Mouse (Mus musculus) lung, postnatal 0 days (tissue): ENCODE data around the gene Gm28230. TPM values are rescaled to one million over a fixed set of nuclear protein-coding genes. Genes with fewer than 3 reads are reported as not detected.
A peak's percentile ranks its signal among the peaks of the same experiment; 100 is the strongest.

ENCODE experiments used
- ATAC-seq: fragments of 200-750 bp; cut with Nextera tagmentation; 2 replicates; pipeline ENCODE4 v1.8.0; 2017; ENCODE audit warnings: moderate library complexity
- DNase-seq: peaks from one replicate; pipeline ENCODE4 v3.0.0-alpha.2; 2016; ENCODE audit warnings: low spot score
- H3K27ac ChIP-seq: fragments of 300-500 bp; sonication (generic); 2 replicates; pipeline ENCODE4 v1.5.1; 2014; ENCODE audit warnings: antibody characterized with exemption, mild to moderate bottlenecking, low read length, mixed read lengths
- H3K27me3 ChIP-seq: fragments of 300-500 bp; sonication (generic); replicated peaks from 2 replicates; pipeline ENCODE4 v1.6.1; 2014; ENCODE audit warnings: low read length, mixed read lengths; ENCODE audit not compliant: insufficient read depth
- H3K36me3 ChIP-seq: fragments of 300-500 bp; sonication (generic); 2 replicates; pipeline ENCODE4 v1.6.1; 2014; ENCODE audit warnings: low read length, mixed read lengths; ENCODE audit not compliant: insufficient read depth
- H3K4me1 ChIP-seq: fragments of 300-500 bp; sonication (generic); 2 replicates; pipeline ENCODE4 v1.6.1; 2014; ENCODE audit warnings: antibody characterized with exemption, low read depth, low read length, mixed read lengths; ENCODE audit not compliant: insufficient read depth
- H3K4me2 ChIP-seq: fragments of 300-500 bp; sonication (generic); replicated peaks from 2 replicates; pipeline ENCODE4 v1.6.1; 2014; ENCODE audit warnings: low read depth, mild to moderate bottlenecking, low read length, moderate library complexity, mixed read lengths
- H3K4me3 ChIP-seq: fragments of 300-500 bp; sonication (generic); 2 replicates; pipeline ENCODE4 v1.5.1; 2014; ENCODE audit warnings: low read depth, low read length
- H3K9ac ChIP-seq: fragments of 300-500 bp; sonication (generic); replicated peaks from 2 replicates; pipeline ENCODE4 v1.6.1; 2014; ENCODE audit warnings: low read depth, mild to moderate bottlenecking
- H3K9me3 ChIP-seq: fragments of 300-500 bp; sonication (generic); 2 replicates; pipeline ENCODE4 v1.6.1; 2016; ENCODE audit warnings: low read length, mixed read lengths
- CTCF ChIP-seq: IDR thresholded peaks from 2 replicates; pipeline ENCODE4 v1.5.1; 2016; ENCODE audit warnings: antibody characterized with exemption, mild to moderate bottlenecking
- EP300 ChIP-seq: IDR thresholded peaks from 2 replicates; pipeline ENCODE4 v1.6.1; 2016; ENCODE audit warnings: antibody characterized with exemption, mild to moderate bottlenecking, control low read depth
- WGBS: fragments of 180-500 bp; shearing (Covaris S2); extraction: QIAGEN DNeasy Blood & Tissue Kit; methylation state at CpG from one replicate; pipeline ENCODE4 v1.1.7; 2014; 5-methylcytosine and 5-hydroxymethylcytosine counted together
- polyA plus RNA-seq: library from polyadenylated mRNA; unstranded; fragments of >200 nt; fragmentation: Nextera tagmentation; extraction: Ambion mirVana; gene quantifications from 2 replicates; pipeline ENCODE4 v1.2.1, GENCODE M21; 2015

Gm28230 gene
- polyA plus RNA-seq, 1 experiment from 2014 or later = not detected

DNA sequence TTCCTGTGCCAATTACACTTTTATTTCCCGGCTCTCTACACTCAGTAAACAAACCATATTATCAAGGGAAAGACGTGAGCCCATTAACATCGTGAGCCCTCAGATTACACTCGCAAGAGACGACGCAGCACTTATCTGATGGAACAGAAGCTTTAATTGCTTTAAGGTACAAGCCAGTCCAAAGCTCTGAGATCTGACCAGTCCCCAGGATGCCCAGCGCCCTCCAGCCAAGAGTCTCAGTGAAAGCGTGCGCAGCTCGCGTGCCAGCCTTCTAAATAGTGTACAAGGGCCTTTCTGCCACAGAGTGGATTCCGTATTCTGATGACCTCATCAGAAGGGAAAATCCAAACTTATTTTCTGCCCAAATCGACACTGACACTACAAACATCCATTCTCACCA is 35.4 kb downstream of the Gm28230 start:
- TF ChIP-seq CTCF (no peak), EP300 (no peak)
- no peak overlapping the region for H3K4me2 ChIP-seq
- no peaks in the 10 kb centered on the region for H3K36me3 ChIP-seq
- H3K9ac ChIP-seq = no peak overlapping the region
- WGBS = 3% methylated on average over 13 of the region's 13 CpGs
- H3K9me3 ChIP-seq = no peaks in the 10 kb centered on the region
- peaks cover 64% of the 10 kb centered on the region for H3K27me3 ChIP-seq
- H3K27ac ChIP-seq = no peak overlapping the region
- DNase-seq = no peak
- H3K4me3 ChIP-seq = no peak overlapping the region
- H3K4me1 ChIP-seq = peaks cover 9% of the 10 kb centered on the region; the same call in 1 of the 2 replicates
- ATAC-seq = no peak

DNA sequence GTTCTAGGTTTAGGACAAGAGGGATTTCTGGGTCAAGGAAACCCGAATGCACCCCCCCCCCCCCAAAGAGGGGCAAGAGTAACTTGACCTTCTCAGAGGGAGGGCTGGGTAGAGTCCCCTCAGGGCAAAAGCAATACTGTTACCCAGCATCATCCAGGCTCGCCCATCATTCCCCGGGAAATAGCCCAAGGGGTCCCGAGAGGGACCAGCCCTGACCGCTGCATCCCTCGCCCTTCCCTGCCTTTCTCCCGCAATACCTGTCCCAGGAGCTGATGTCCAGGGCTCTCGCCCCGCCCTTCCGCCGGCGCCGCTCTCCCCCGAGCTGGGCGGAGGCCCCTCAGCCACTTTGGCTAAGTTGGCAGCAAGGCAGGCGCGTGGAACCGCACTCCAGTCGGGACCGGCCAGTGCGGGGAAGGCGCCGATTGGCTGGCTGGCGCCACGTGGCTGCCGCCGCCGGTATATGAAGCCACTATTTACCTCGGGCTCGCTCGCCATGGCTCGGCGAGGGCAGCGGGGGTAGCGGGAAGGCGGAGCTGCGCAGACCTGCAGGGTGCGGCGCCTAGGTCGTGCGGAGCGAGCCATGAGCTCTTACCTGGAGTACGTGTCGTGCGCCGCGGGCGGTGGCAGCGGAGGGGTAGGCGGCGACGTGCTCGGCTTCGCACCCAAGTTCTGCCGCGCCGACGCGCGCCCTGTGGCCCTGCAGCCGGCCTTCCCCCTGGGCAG is 36.2 kb downstream of the Gm28230 start, which contains the start of gene Hoxd1:
Gene Hoxd1, plus strand, starts transcription at position 459 of the 723 bp plus-strand sequence.
- peak within 1 kb of the TSS; percentile 30 for H3K4me3 ChIP-seq
- no peaks in the 10 kb centered on the region for H3K9me3 ChIP-seq
- TF ChIP-seq EP300 = no peak
- no peak for TF ChIP-seq CTCF
- DNase-seq (no peak), ATAC-seq (peak; percentile 67)
- no peak within 1 kb of the TSS for H3K27ac ChIP-seq
- peak within 1 kb of the TSS; percentile 65 for H3K4me2 ChIP-seq
- under 1% methylated on average over 43 of the region's 61 CpGs for WGBS
- H3K36me3 ChIP-seq = no peaks in the 10 kb centered on the region
- peaks cover 61% of the 10 kb centered on the region for H3K27me3 ChIP-seq
- H3K4me1 ChIP-seq = peaks cover 9% of the 10 kb centered on the region; the same call in 1 of the 2 replicates
- H3K9ac ChIP-seq = no peak within 1 kb of the TSS

DNA sequence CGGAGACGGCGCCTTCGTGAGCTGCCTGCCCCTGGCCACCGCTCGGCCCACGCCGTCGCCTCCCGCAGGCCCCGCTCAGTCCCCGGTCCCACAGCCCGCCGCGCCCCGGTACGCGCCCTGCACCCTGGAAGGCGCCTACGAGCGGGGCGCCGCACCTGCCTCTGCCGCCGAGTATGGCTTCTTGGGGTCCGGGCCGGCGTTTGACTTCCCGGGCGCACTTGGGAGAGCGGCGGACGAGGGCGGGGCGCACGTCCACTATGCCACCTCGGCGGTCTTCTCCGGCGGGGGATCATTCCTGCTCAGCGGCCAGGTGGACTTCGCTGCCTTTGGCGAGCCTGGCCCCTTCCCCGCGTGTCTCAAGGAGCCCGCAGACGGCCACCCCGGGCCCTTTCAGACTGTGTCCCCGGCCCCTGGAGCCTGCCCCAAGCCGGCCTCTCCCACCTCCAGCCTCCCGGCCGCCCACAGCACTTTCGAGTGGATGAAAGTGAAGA is 36.8 kb downstream of the Gm28230 start:
- Histone ChIP-seq H3K9ac (no peak overlapping the region), H3K27ac (no peak overlapping the region), H3K4me1 (peaks cover 9% of the 10 kb centered on the region; the same call in 1 of the 2 replicates), H3K36me3 (no peaks in the 10 kb centered on the region), H3K4me3 (peak overlapping the region; percentile 30), H3K4me2 (peak overlapping the region; percentile 65), H3K9me3 (no peaks in the 10 kb centered on the region), H3K27me3 (peaks cover 56% of the 10 kb centered on the region)
- TF ChIP-seq EP300 (no peak), CTCF (no peak)
- WGBS = 1% methylated on average over 35 of the region's 53 CpGs
- no peak for DNase-seq
- peak; percentile 23; the same call in 1 of the 2 replicates for ATAC-seq

DNA sequence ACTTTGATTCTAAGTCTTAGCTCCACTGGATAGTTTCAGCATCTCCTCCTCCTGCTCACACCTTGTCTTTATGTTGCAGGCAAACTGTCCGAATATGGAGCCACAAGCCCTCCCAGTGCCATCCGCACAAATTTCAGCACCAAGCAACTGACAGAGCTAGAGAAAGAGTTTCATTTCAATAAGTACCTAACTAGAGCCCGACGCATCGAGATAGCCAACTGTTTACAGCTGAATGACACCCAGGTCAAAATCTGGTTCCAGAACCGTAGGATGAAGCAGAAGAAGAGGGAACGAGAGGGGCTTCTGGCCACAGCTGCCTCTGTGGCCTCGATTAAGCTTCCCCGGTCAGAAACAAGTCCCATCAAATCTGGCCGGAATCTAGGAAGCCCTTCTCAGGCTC is 37.4 kb downstream of the Gm28230 start:
- Histone ChIP-seq H3K36me3 (no peaks in the 10 kb centered on the region), H3K27ac (no peak overlapping the region), H3K4me3 (no peak overlapping the region), H3K4me2 (no peak overlapping the region), H3K9me3 (no peaks in the 10 kb centered on the region), H3K9ac (no peak overlapping the region), H3K4me1 (peaks cover 9% of the 10 kb centered on the region; the same call in 1 of the 2 replicates), H3K27me3 (peaks cover 52% of the 10 kb centered on the region)
- no peak for ATAC-seq
- whole genome bisulfite sequencing = 42% methylated on average over 10 of the region's 10 CpGs
- DNase-seq = no peak
- TF ChIP-seq EP300 = no peak
- TF ChIP-seq CTCF = no peak

- H3K9ac ChIP-seq = no peak overlapping the region
- WGBS = 84% methylated on average over 2 of the region's 2 CpGs
- no peaks in the 10 kb centered on the region for H3K36me3 ChIP-seq
- no peak for ATAC-seq
- no peaks in the 10 kb centered on the region for H3K9me3 ChIP-seq
- H3K4me2 ChIP-seq = no peak overlapping the region
- no peak overlapping the region for H3K27ac ChIP-seq
- no peak overlapping the region for H3K4me3 ChIP-seq
- no peak for DNase-seq
- H3K4me1 ChIP-seq = no peaks in the 10 kb centered on the region
- no peaks in the 10 kb centered on the region; the same call in 1 of the 2 replicates for H3K27me3 ChIP-seq
- no peak for TF ChIP-seq EP300
- no peak for TF ChIP-seq CTCF
These were observed 47.8 kb downstream of the Gm28230 start for GRCm38 (mm10) chr2:74774359-74774758.

DNA sequence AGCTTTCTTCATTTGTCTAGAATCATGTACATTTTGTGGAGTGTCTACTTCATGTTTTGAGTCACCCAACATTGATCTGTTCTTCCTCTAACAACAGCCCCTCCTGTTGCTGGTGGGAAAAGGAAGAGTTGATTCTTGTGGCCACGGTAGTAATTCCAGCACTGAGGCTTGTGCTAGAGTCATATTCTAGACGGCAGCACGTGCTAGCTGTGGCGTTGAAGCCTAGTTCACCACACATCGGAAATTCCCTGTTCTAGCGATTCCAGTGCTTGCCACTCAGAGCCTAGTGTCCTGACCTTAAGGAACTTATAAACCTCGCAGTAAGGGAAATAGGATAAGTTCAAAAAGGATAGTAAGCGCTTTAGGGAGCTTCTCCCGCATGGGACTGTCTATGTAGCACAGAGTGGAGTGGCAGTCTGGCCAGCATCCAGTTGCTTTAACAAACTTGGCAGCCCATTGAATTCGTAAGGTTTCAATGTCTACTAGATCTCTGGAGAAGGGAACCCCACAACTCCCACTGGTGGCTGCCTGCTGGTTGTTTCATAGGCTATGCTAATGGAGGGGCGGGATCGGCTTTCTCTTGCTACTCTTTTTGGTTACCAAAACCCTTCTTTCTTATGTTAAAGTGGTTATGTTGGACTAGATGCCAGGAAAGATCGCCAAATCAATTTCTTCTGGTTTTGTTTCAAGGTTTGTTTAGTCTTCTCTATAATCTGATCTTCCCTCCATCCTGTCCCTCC is 51.2 kb downstream of the Gm28230 start:
- Histone ChIP-seq H3K27ac (no peak overlapping the region), H3K4me2 (no peak overlapping the region), H3K9me3 (no peaks in the 10 kb centered on the region), H3K36me3 (no peaks in the 10 kb centered on the region), H3K27me3 (no peaks in the 10 kb centered on the region), H3K9ac (no peak overlapping the region), H3K4me1 (no peaks in the 10 kb centered on the region), H3K4me3 (no peak overlapping the region)
- 62% methylated on average over 13 of the region's 13 CpGs for WGBS
- no peak for DNase-seq
- TF ChIP-seq EP300 (no peak), CTCF (no peak)
- ATAC-seq = no peak
